Mouse (Mus musculus): Measurements from ENCODE around the gene Areg. TPM values are rescaled to one million over a fixed set of nuclear protein-coding genes. Genes with fewer than 3 reads are reported as not detected.

Areg gene
- polyA plus RNA-seq, 1 experiment from 2014 or later, result 0.92 TPM

DNA sequence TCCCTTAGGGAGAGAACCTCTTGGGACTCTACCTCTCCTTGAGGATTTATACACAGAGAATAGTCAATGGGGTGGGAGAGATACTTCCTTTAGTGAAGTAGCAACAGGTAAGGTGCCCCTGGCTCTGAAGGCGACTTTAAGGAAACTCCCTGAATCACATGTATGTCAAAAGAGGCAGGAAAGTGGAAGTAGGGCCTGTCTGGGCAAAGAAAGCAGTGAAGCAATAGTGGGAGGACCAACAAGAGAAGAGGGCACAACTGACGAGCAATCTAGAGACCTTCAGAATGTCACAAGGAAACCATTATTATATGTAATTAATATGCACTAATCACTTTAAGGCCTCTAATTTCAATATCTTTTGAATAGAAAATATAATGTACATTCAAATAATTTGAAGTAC, 25.4 kb upstream of the Areg start:
- ATAC-seq (ENCODE audit: low read depth), result no peak
- Histone ChIP-seq H3K27me3 (replicated peaks; ENCODE audit: control insufficient read depth, insufficient read depth, low read length) (no peaks in the 10 kb centered on the region), H3K36me3 (ENCODE audit: control insufficient read depth, insufficient read depth, low read length) (no peaks in the 10 kb centered on the region), H3K9me3 (ENCODE audit: control insufficient read depth, low read length) (no peaks in the 10 kb centered on the region), H3K4me2 (ENCODE audit: low read depth, low read length) (no peak overlapping the region), H3K27ac (replicated peaks; ENCODE audit: low read depth, low read length) (no peak overlapping the region), H3K9ac (ENCODE audit: low read depth, low read length) (no peak overlapping the region), H3K4me3 (ENCODE audit: low read depth, low read length) (no peak overlapping the region), H3K4me1 (ENCODE audit: control insufficient read depth, insufficient read depth, low read length) (no peaks in the 10 kb centered on the region)
- WGBS, result 69% methylated on average over 2 of the region's 2 CpGs
- DNase-seq (ENCODE audit: low spot score), result no peak

GRCm38 (mm10) chr5:91114574-91114973, 24.8 kb upstream of the Areg start:
- Histone ChIP-seq H3K4me3 (ENCODE audit: low read depth, low read length) (no peak overlapping the region), H3K9ac (ENCODE audit: low read depth, low read length) (no peak overlapping the region), H3K36me3 (ENCODE audit: control insufficient read depth, insufficient read depth, low read length) (no peaks in the 10 kb centered on the region), H3K9me3 (ENCODE audit: control insufficient read depth, low read length) (no peaks in the 10 kb centered on the region), H3K4me1 (ENCODE audit: control insufficient read depth, insufficient read depth, low read length) (no peaks in the 10 kb centered on the region), H3K27ac (replicated peaks; ENCODE audit: low read depth, low read length) (no peak overlapping the region), H3K4me2 (ENCODE audit: low read depth, low read length) (no peak overlapping the region), H3K27me3 (replicated peaks; ENCODE audit: control insufficient read depth, insufficient read depth, low read length) (no peaks in the 10 kb centered on the region)
- no peak for ATAC-seq (ENCODE audit: low read depth)
- WGBS, result 68% methylated on average over 1 of the region's 1 CpGs
- DNase-seq (ENCODE audit: low spot score), result no peak

- Histone ChIP-seq H3K36me3 (ENCODE audit: control insufficient read depth, insufficient read depth, low read length) (no peaks in the 10 kb centered on the region), H3K4me2 (ENCODE audit: low read depth, low read length) (no peak overlapping the region), H3K27me3 (replicated peaks; ENCODE audit: control insufficient read depth, insufficient read depth, low read length) (no peaks in the 10 kb centered on the region), H3K9ac (ENCODE audit: low read depth, low read length) (no peak overlapping the region), H3K4me1 (ENCODE audit: control insufficient read depth, insufficient read depth, low read length) (no peaks in the 10 kb centered on the region), H3K4me3 (ENCODE audit: low read depth, low read length) (no peak overlapping the region), H3K9me3 (ENCODE audit: control insufficient read depth, low read length) (no peaks in the 10 kb centered on the region), H3K27ac (replicated peaks; ENCODE audit: low read depth, low read length) (no peak overlapping the region)
- no peak for DNase-seq (ENCODE audit: low spot score)
- no peak for ATAC-seq (ENCODE audit: low read depth)
Measured at GRCm38 (mm10) chr5:91118618-91119017, 20.8 kb upstream of the Areg start.

DNA sequence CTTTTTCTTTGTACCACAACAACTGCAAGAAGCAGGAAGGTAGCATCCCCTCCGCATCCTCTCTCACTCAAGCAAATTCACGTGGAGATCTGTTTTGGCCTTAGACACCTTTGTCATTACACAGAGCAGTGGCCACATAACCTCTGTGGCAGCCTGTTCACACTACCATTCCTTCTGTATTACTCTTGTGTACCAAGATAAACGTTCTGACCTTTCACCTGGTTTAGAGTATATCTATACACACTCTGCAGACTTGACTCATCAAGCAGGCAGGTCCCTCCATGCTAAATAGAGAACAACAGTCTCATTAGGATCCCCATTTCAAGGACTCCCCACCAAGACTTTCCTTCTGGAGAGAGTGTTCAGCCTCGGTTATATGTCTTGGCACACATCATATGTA, 16.0 kb upstream of the Areg start:
- no peak overlapping the region for H3K4me3 ChIP-seq (ENCODE audit: low read depth, low read length)
- H3K4me2 ChIP-seq (ENCODE audit: low read depth, low read length), result no peak overlapping the region
- no peak overlapping the region for H3K27ac ChIP-seq (replicated peaks; ENCODE audit: low read depth, low read length)
- no peaks in the 10 kb centered on the region for H3K9me3 ChIP-seq (ENCODE audit: control insufficient read depth, low read length)
- H3K4me1 ChIP-seq (ENCODE audit: control insufficient read depth, insufficient read depth, low read length), result no peaks in the 10 kb centered on the region
- ATAC-seq (ENCODE audit: low read depth) (no peak), DNase-seq (ENCODE audit: low spot score) (no peak)
- H3K9ac ChIP-seq (ENCODE audit: low read depth, low read length), result no peak overlapping the region
- no peaks in the 10 kb centered on the region for H3K27me3 ChIP-seq (replicated peaks; ENCODE audit: control insufficient read depth, insufficient read depth, low read length)
- no peaks in the 10 kb centered on the region for H3K36me3 ChIP-seq (ENCODE audit: control insufficient read depth, insufficient read depth, low read length)
- WGBS, result 81% methylated on average over 4 of the region's 4 CpGs

GRCm38 (mm10) chr5:91124140-91124539, 15.3 kb upstream of the Areg start:
- Histone ChIP-seq H3K4me3 (ENCODE audit: low read depth, low read length) (no peak overlapping the region), H3K9me3 (ENCODE audit: control insufficient read depth, low read length) (no peaks in the 10 kb centered on the region), H3K27me3 (replicated peaks; ENCODE audit: control insufficient read depth, insufficient read depth, low read length) (no peaks in the 10 kb centered on the region), H3K9ac (ENCODE audit: low read depth, low read length) (no peak overlapping the region), H3K4me2 (ENCODE audit: low read depth, low read length) (no peak overlapping the region), H3K36me3 (ENCODE audit: control insufficient read depth, insufficient read depth, low read length) (no peaks in the 10 kb centered on the region), H3K4me1 (ENCODE audit: control insufficient read depth, insufficient read depth, low read length) (no peaks in the 10 kb centered on the region), H3K27ac (replicated peaks; ENCODE audit: low read depth, low read length) (no peak overlapping the region)
- 86% methylated on average over 2 of the region's 2 CpGs for WGBS
- DNase-seq (ENCODE audit: low spot score) (no peak), ATAC-seq (ENCODE audit: low read depth) (no peak)

DNA sequence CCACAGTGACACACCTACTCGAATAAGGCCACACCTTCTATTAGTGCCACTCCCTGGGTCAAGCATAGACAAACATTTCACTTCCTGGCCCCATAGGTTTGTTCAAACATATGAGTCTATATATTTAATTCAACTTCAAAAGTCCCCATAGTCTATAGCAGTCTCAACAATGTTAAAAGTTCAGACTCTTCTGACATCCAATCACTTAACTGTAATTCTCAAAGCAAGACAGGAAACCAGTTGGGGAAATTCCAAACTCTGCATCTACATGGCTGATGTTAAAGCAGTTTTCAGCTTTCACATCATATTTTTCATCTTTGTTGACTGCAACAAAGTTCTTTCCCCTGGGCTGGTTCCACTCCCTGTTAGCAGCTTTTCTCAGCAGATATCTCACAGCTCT, 12.8 kb upstream of the Areg start:
- Histone ChIP-seq H3K9me3 (ENCODE audit: control insufficient read depth, low read length) (no peaks in the 10 kb centered on the region), H3K36me3 (ENCODE audit: control insufficient read depth, insufficient read depth, low read length) (no peaks in the 10 kb centered on the region), H3K4me2 (ENCODE audit: low read depth, low read length) (no peak overlapping the region), H3K4me3 (ENCODE audit: low read depth, low read length) (no peak overlapping the region), H3K4me1 (ENCODE audit: control insufficient read depth, insufficient read depth, low read length) (no peaks in the 10 kb centered on the region), H3K27me3 (replicated peaks; ENCODE audit: control insufficient read depth, insufficient read depth, low read length) (no peaks in the 10 kb centered on the region), H3K27ac (replicated peaks; ENCODE audit: low read depth, low read length) (no peak overlapping the region), H3K9ac (ENCODE audit: low read depth, low read length) (no peak overlapping the region)
- WGBS, result 67% methylated on average over 1 of the region's 1 CpGs
- no peak for DNase-seq (ENCODE audit: low spot score)
- ATAC-seq (ENCODE audit: low read depth), result no peak

- H3K36me3 ChIP-seq (ENCODE audit: control insufficient read depth, insufficient read depth, low read length), result no peaks in the 10 kb centered on the region
- H3K27me3 ChIP-seq (replicated peaks; ENCODE audit: control insufficient read depth, insufficient read depth, low read length), result peaks cover 14% of the 10 kb centered on the region
- no peak for ATAC-seq (ENCODE audit: low read depth)
- WGBS, result 63% methylated on average over 1 of the region's 1 CpGs
- no peak overlapping the region for H3K9ac ChIP-seq (ENCODE audit: low read depth, low read length)
- H3K4me1 ChIP-seq (ENCODE audit: control insufficient read depth, insufficient read depth, low read length), result 0 out of 2 replicates have a peak, but pooled peaks cover 3% of the 10 kb centered on the region
- no peak overlapping the region for H3K4me3 ChIP-seq (ENCODE audit: low read depth, low read length)
- H3K27ac ChIP-seq (replicated peaks; ENCODE audit: low read depth, low read length), result no peak overlapping the region
- DNase-seq (ENCODE audit: low spot score), result no peak
- no peak overlapping the region for H3K4me2 ChIP-seq (ENCODE audit: low read depth, low read length)
- no peaks in the 10 kb centered on the region for H3K9me3 ChIP-seq (ENCODE audit: control insufficient read depth, low read length)
Measured at GRCm38 (mm10) chr5:91134961-91135360, 4.4 kb upstream of the Areg start.

DNA sequence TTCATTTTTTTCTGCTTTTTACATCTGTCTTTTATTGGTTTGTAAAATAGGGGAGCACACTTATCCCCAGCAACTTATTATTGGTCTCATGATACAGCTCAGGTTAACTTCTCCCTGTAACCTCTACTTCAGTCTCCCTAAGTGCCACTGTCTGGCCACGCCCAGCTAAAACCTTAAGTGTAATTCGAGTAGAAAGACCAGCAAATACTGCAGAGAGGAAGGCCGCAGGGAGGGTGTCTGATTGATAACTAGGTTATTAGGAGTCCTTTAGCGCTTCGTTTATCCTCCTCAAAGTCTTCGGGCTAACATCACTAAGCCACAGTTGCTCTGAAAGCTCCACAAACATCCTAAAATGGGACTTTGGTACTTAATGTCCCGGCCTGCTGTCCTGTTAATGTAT, 429 bp upstream of the Areg start:
- H3K4me2 ChIP-seq (ENCODE audit: low read depth, low read length), result peak overlapping the region; percentile 94
- DNase-seq (ENCODE audit: low spot score) (no peak), ATAC-seq (ENCODE audit: low read depth) (no peak)
- H3K9ac ChIP-seq (ENCODE audit: low read depth, low read length), result peak overlapping the region; percentile 48; the same call in 1 of the 2 replicates
- peak overlapping the region; percentile 50 for H3K4me3 ChIP-seq (ENCODE audit: low read depth, low read length)
- peaks cover 29% of the 10 kb centered on the region for H3K27me3 ChIP-seq (replicated peaks; ENCODE audit: control insufficient read depth, insufficient read depth, low read length)
- peaks cover 3% of the 10 kb centered on the region; the same call in 1 of the 2 replicates for H3K4me1 ChIP-seq (ENCODE audit: control insufficient read depth, insufficient read depth, low read length)
- H3K9me3 ChIP-seq (ENCODE audit: control insufficient read depth, low read length), result no peaks in the 10 kb centered on the region
- H3K36me3 ChIP-seq (ENCODE audit: control insufficient read depth, insufficient read depth, low read length), result no peaks in the 10 kb centered on the region
- WGBS, result 4% methylated on average over 7 of the region's 7 CpGs
- H3K27ac ChIP-seq (replicated peaks; ENCODE audit: low read depth, low read length), result no peak overlapping the region

GRCm38 (mm10) chr5:91140896-91141448, 1.6 kb downstream of the Areg start:
- H3K4me1 ChIP-seq (ENCODE audit: control insufficient read depth, insufficient read depth, low read length), result peaks cover 3% of the 10 kb centered on the region; the same call in 1 of the 2 replicates
- no peak overlapping the region for H3K4me2 ChIP-seq (ENCODE audit: low read depth, low read length)
- DNase-seq (ENCODE audit: low spot score), result no peak

More at GRCm38 (mm10) chr5:91140896-91141448, 1.6 kb downstream of the Areg start:
- Histone ChIP-seq H3K9me3 (ENCODE audit: control insufficient read depth, low read length) (no peaks in the 10 kb centered on the region), H3K36me3 (ENCODE audit: control insufficient read depth, insufficient read depth, low read length) (no peaks in the 10 kb centered on the region), H3K27ac (replicated peaks; ENCODE audit: low read depth, low read length) (no peak overlapping the region), H3K27me3 (replicated peaks; ENCODE audit: control insufficient read depth, insufficient read depth, low read length) (peaks cover 29% of the 10 kb centered on the region), H3K4me3 (ENCODE audit: low read depth, low read length) (no peak overlapping the region), H3K9ac (ENCODE audit: low read depth, low read length) (no peak overlapping the region)
- WGBS, result 41% methylated on average over 13 of the region's 13 CpGs
- no peak for ATAC-seq (ENCODE audit: low read depth)
